22 mouse cellular contexts compared by ENCODE assay signal in the genomic region with DNA sequence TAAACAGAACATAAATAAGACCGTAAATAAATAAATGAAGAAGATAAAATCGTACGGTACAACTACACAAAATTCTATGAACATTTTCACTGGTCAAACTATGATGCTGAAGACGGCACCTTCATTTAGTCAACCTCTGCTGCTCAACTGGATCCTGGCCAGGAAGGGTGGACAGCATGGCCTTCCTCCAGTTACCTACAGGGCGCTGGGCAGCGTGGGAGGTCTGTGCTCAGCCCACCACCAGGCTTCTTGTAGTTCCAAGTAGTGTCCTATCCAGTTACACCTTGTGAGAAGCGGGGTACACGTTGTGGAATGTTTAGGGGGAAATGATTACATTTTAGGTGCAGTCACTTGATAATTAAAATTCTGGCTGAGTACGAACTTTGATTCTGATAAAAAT. TPM values are rescaled to one million over a fixed set of nuclear protein-coding genes. Genes with fewer than 3 reads are reported as not detected.
"Had no signal": no experiment of that assay in that cellular context is flagged by ENCODE, and none has a peak within 500 bp of the region (broad histone marks: within the 10 kb centered on the region; RNA-seq: fewer than 3 reads in every experiment).

No protein-coding gene starts in this region.

- H3K4me3 ChIP-seq: lung, embryonic 15.5 days; megakaryocyte, embryonic 14.5 days; midbrain, embryonic 13.5 days; midbrain, embryonic 15.5 days; neural tube, embryonic 12.5 days; stomach, embryonic 15.5 days had no signal

- H3K27me3 ChIP-seq: lung, embryonic 15.5 days; megakaryocyte, embryonic 14.5 days; midbrain, embryonic 13.5 days; midbrain, embryonic 15.5 days; neural tube, embryonic 12.5 days; stomach, embryonic 15.5 days had no signal

- H3K9ac ChIP-seq: liver, postnatal 0 days; lung, embryonic 15.5 days; midbrain, embryonic 13.5 days; midbrain, embryonic 15.5 days; neural tube, embryonic 12.5 days; stomach, embryonic 15.5 days had no signal

- H3K27ac ChIP-seq: lung, embryonic 15.5 days; macrophage; midbrain, embryonic 13.5 days; midbrain, embryonic 15.5 days; neural tube, embryonic 12.5 days; stomach, embryonic 15.5 days; stomach, postnatal 0 days had no signal

- DNase-seq: liver, postnatal 0 days; lung, adult 2 months; lung, postnatal 14 days; lung, postnatal 36 days; right cerebral cortex, postnatal 14 days; thymus, adult 2 months; thymus, postnatal 25 days; thymus, postnatal 4 days had no signal

- ATAC-seq: liver, postnatal 0 days; lung, postnatal 0 days; midbrain, embryonic 13.5 days; midbrain, embryonic 15.5 days had no signal

- H3K4me2 ChIP-seq: lung, embryonic 15.5 days; midbrain, embryonic 11.5 days; midbrain, embryonic 13.5 days; midbrain, embryonic 15.5 days; neural tube, embryonic 12.5 days; stomach, embryonic 15.5 days had no signal

- H3K4me1 ChIP-seq: lung, embryonic 15.5 days; megakaryocyte, embryonic 14.5 days; neural tube, embryonic 12.5 days had no signal

- H3K9me3 ChIP-seq: lung, embryonic 15.5 days; megakaryocyte, embryonic 14.5 days; midbrain, embryonic 13.5 days; midbrain, embryonic 15.5 days; neural tube, embryonic 12.5 days; stomach, embryonic 15.5 days had no signal

- H3K36me3 ChIP-seq: midbrain, embryonic 15.5 days had no signal

RNA-seq across cellular contexts. Expression of a gene that starts 2.6 kb away (rescaled TPM):
- polyA plus RNA-seq: liver, postnatal 0 days; lung, embryonic 15.5 days; lung, postnatal 0 days; macrophage; midbrain, embryonic 11.5 days; midbrain, embryonic 13.5 days; midbrain, embryonic 15.5 days; midbrain, postnatal 0 days; neural tube, embryonic 12.5 days; neural tube, embryonic 14.5 days; stomach, embryonic 15.5 days; stomach, postnatal 0 days had no signal

RNA-seq across cellular contexts. Expression of a gene that starts 5.0 kb away (rescaled TPM):
- polyA plus RNA-seq: liver, postnatal 0 days; lung, adult 2 months; lung, embryonic 15.5 days; lung, postnatal 0 days; macrophage; midbrain, embryonic 11.5 days; midbrain, embryonic 13.5 days; midbrain, embryonic 15.5 days; midbrain, postnatal 0 days; neural tube, embryonic 12.5 days; neural tube, embryonic 14.5 days; spleen, adult 2 months; stomach, embryonic 15.5 days; stomach, postnatal 0 days; thymus, adult 2 months; urinary bladder, adult 2 months had no signal
